Mouse (Mus musculus) cerebellum, adult 2 months (tissue): ENCODE results near the gene Man2a1. TPM values are rescaled to one million over a fixed set of nuclear protein-coding genes. Genes with fewer than 3 reads are reported as not detected.
A peak's percentile ranks its signal among the peaks of the same experiment; 100 is the strongest.

Source experiments
- DNase-seq, 2 experiments: peaks; one replicate each; pipeline ENCODE4 v3.0.0; 2021
- H3K27ac ChIP-seq: fragments of 200-500 bp; 2 replicates; pipeline ENCODE4 v1.5.1; 2012; ENCODE audit warnings: low read length, control low read depth, inconsistent platforms; ENCODE audit not compliant: insufficient read depth
- H3K27me3 ChIP-seq: fragments of 200-500 bp; 2 replicates; pipeline ENCODE4 v1.6.1; 2012; ENCODE audit warnings: inconsistent platforms, mild to moderate bottlenecking, low read length, moderate library complexity; ENCODE audit not compliant: control insufficient read depth, insufficient read depth
- H3K4me1 ChIP-seq: fragments of 200-500 bp; 2 replicates; pipeline ENCODE4 v1.6.1; 2011; ENCODE audit warnings: low read length; ENCODE audit not compliant: control insufficient read depth, insufficient read depth
- H3K4me3 ChIP-seq: fragments of 200-500 bp; replicated peaks from 2 replicates; pipeline ENCODE3; 2011; ENCODE audit warnings: mild to moderate bottlenecking, low read depth, low read length, control low read depth; ENCODE audit not compliant: insufficient read depth
- CTCF ChIP-seq: fragments of 200-500 bp; IDR thresholded peaks from 2 replicates; pipeline ENCODE4 v1.5.1; 2011; ENCODE audit warnings: low read depth, mild to moderate bottlenecking, control low read depth, low read length, moderate library complexity, borderline replicate concordance; ENCODE audit not compliant: insufficient read depth
- POLR2A ChIP-seq: fragments of 200-500 bp; IDR thresholded peaks from 2 replicates; pipeline ENCODE4 v1.6.1; 2011; ENCODE audit warnings: low read length, control low read depth, borderline replicate concordance; ENCODE audit not compliant: insufficient read depth
- WGBS: fragments of 180-500 bp; shearing (Covaris S2); methylation state at CpG from one replicate; pipeline ENCODE4 v1.1.7; 2018; 5-methylcytosine and 5-hydroxymethylcytosine counted together
- polyA plus RNA-seq: library from polyadenylated mRNA; depleted of rRNA; stranded (reverse); fragments of >200 nt; gene quantifications from 2 replicates; pipeline ENCODE4 v1.2.3, GENCODE M21; 2012

The Man2a1 gene
- polyA plus RNA-seq, 1 experiment = 5.7 TPM

DNA sequence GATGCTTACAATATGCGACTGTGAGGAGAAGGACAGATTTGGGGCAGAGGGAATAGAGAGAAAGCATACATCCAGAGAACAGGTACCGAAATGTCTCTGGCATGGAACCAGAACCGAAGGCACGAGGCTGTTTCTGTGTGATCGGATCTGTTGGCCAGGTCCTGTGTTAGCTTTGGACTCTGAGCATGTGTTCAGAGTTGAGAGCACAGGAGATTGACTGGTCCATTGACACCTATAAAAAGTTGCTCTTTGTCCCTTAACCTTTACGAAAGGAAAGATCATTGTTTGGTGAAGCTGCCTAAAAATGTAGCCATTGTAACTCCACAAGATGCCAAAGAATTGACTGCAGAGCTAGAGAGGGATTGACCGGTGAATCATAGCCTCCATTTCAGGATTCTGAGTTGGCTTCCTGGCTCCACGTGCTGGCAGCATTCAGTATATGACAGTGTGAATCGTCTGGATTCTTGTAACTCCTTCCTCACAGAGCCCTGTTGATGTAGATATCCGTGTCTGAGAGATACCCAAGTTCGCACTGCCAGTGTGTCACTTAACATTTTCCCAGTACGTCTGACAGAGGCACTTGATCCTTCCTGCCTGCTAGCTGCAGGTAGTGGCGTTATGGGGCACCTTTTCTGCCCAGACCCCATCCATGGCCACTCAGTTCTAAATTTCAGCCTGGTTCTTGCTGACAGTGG, 143.2 kb downstream of the Man2a1 start:
- WGBS = 64% methylated on average over 13 of the region's 13 CpGs
- TF ChIP-seq POLR2A (no peak), CTCF (no peak)
- H3K4me1 ChIP-seq = peaks cover 3% of the 10 kb centered on the region; the same call in 1 of the 2 replicates
- no peak overlapping the region for H3K4me3 ChIP-seq
- H3K27ac ChIP-seq = no peak overlapping the region
- H3K27me3 ChIP-seq = no peaks in the 10 kb centered on the region
- peak in 1 of 2 experiments; percentile 24 for DNase-seq

DNA sequence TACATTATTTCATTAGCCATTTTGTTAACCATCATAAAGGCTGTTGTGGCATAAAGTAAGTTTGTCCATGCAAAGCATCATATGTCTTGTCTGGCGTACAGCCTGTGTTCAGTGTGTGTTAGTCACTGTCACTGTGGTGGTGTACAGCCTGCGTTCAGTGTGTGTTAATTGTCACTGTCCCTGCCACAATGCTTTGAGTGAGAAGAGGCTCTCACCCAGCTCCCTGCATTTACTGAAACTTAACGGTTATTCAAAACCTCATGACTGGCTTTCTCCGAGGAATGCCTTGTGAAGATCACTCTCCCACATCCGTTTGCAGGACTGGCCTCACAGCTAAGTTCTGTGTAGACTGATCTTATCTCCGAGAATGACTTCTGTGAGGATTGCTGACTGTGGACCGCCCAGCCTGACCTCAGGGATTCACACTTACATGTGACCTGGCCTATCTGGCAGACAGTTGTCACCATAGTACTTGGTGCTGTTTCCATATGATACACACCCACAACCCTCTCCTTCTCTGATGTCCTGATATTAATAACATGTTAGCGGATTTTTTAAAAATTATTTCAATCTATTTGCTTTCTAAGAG, 146.2 kb downstream of the Man2a1 start:
- TF ChIP-seq CTCF (no peak), POLR2A (no peak)
- no peak for DNase-seq
- H3K27me3 ChIP-seq = no peaks in the 10 kb centered on the region
- H3K27ac ChIP-seq = no peak overlapping the region
- WGBS = 91% methylated on average over 8 of the region's 8 CpGs
- no peak overlapping the region for H3K4me3 ChIP-seq
- no peaks in the 10 kb centered on the region; the same call in 1 of the 2 replicates for H3K4me1 ChIP-seq

DNA sequence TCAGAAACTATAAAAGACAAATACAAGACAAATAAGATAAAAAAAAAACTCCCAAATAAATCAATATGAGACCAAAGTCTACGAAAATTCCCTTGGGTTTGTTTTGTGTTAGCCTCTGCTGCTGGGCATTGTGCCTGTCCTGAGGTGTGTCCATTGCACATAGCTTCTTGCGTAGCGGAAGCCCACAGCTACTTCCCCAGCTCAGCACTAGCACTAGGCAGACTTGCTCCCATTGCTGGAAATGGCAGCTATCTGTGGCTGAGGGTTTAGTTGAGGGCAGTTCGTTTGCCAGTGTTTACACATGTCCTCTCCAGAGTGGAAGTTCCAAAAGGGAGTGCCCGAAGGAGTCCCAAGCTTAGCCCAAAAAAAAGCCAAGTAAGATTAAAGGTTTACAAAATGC, 146.9 kb downstream of the Man2a1 start:
- Histone ChIP-seq H3K4me3 (no peak overlapping the region), H3K4me1 (no peaks in the 10 kb centered on the region; the same call in 1 of the 2 replicates), H3K27me3 (no peaks in the 10 kb centered on the region), H3K27ac (no peak overlapping the region)
- no peak for DNase-seq
- TF ChIP-seq POLR2A (no peak), CTCF (no peak)
- WGBS = 97% methylated on average over 5 of the region's 5 CpGs

DNA sequence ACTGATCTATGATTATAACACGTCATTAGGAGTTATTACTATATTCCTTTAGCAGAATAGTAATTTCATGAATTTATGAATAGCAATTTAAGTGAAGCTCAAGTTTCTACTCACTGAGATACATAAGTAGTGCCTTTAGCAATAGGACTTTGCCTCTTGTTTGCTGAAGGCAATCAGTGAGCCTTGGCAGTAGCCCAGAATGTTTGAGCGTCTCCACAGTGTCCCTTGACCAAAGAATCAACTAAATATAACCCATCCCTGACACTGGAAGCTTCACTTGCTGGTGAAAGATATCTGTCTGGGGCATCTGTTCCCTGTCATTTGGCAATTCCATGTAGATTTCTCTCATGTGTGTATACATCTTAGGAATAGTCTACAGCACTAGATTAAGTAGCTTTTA, 147.6 kb downstream of the Man2a1 start:
- DNase-seq = peak in 1 of 2 experiments; percentile 42
- H3K4me3 ChIP-seq = no peak overlapping the region
- H3K27me3 ChIP-seq = no peaks in the 10 kb centered on the region
- no peak overlapping the region for H3K27ac ChIP-seq
- H3K4me1 ChIP-seq = no peaks in the 10 kb centered on the region; the same call in 1 of the 2 replicates
- WGBS = 53% methylated on average over 2 of the region's 2 CpGs
- no peak for TF ChIP-seq CTCF
- no peak for TF ChIP-seq POLR2A

DNA sequence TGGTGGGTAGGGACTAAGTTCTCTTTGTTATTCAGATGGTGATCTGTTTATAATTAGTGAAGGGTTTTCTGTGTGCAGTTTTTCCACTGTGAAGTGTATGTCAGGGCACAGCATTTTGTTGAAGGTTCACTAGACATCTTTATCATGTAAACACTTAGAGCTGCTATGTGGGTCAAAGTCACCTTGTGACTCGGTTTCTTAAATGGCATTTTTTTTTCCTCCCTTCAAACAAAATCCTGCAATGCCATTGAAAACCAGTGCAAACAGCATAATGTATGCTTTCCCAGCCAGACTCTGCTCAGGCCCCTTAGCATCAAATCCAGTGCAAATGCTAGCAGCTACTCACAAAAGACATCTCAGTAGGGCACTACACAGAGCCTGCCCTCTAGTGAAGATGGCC, 148.6 kb downstream of the Man2a1 start:
- Histone ChIP-seq H3K4me1 (no peaks in the 10 kb centered on the region; the same call in 1 of the 2 replicates), H3K27me3 (no peaks in the 10 kb centered on the region)
- 93% methylated on average over 1 of the region's 1 CpGs for WGBS

DNA sequence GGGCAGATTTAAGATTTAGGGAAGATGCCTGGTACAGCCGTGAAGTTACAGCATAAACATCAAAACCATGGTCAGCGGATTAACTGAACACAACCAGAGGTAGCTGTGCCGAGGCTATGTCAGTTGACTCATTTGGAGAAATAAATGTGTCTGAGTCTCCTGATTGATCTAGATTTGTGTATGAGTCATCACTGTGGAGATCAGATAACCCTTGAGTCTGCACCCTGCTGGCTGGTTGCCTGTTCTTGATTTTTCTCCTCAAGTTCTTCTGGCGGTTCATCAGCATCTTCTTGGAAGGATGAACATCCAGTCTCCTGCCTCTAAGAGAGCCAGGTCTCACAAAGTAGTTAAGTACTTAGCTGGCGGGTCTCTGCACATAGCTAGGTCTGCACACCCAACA, 150.7 kb downstream of the Man2a1 start:
- 95% methylated on average over 5 of the region's 5 CpGs for WGBS

More for the DNA sequence above, 148.6 kb downstream of the Man2a1 start:
- no peak for TF ChIP-seq CTCF
- no peak for TF ChIP-seq POLR2A
- no peak overlapping the region for H3K4me3 ChIP-seq
- H3K27ac ChIP-seq = no peak overlapping the region
- DNase-seq = no peak

DNA sequence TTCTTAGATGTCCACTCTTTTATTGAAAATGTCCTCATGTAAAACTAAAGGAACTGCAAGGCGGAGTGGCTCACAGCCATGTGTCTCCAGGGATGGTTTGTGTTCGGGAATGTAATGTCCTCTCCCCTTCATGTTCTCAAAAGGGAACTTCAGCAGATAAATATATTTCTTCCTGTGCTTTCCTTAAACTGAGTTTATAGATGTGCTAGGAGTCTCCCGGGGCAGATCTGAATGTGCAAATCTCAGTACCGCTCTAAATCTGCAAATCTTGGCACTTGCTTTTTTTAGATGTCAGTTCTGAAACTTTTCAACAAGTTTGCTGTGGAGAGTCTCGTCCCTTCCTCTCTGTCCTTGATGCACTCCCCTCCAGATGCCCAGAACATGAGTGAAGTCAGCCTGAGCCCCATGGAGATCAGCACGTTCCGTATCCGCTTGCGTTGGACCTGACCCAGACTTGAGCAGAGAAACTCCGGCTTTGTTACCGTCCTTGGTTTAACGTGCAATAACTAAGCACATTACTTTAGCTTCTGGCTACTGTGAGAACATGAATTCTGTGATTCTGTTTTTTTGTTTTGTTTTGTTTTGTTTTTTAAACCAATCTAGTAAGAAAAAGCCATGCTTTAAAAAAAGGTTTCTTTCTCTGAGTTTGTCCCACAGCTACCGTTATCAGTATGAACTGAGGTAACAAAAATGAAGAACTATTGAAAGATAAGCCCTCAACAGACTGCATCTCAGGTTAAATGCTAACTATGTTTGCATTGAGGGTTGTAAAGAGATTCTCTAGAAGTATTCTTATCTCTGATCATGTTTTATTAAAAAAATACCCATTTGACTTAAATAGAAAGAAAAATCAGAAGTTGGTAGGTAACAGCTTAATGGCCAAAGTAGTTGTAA, 151.8 kb downstream of the Man2a1 start:
- 75% methylated on average over 13 of the region's 13 CpGs for WGBS
- TF ChIP-seq CTCF = no peak
- TF ChIP-seq POLR2A = no peak
- no peaks in the 10 kb centered on the region; the same call in 1 of the 2 replicates for H3K4me1 ChIP-seq
- H3K4me3 ChIP-seq = no peak overlapping the region
- no peak for DNase-seq
- no peak overlapping the region for H3K27ac ChIP-seq
- no peaks in the 10 kb centered on the region for H3K27me3 ChIP-seq

More for the DNA sequence above, 150.7 kb downstream of the Man2a1 start:
- Histone ChIP-seq H3K27me3 (no peaks in the 10 kb centered on the region), H3K4me1 (no peaks in the 10 kb centered on the region; the same call in 1 of the 2 replicates), H3K4me3 (no peak overlapping the region), H3K27ac (no peak overlapping the region)
- no peak for TF ChIP-seq CTCF
- TF ChIP-seq POLR2A = no peak
- DNase-seq = no peak
